Mouse (Mus musculus) stomach, embryonic 15.5 days (tissue): Measurements from ENCODE around the gene Dars. TPM values are rescaled to one million over a fixed set of nuclear protein-coding genes. Genes with fewer than 3 reads are reported as not detected.

Source experiments
- ATAC-seq: fragments of 200-750 bp; cut with Nextera tagmentation; 2 replicates; pipeline ENCODE4 v1.8.0; 2017; ENCODE audit warnings: low read depth, moderate number of reproducible peaks, moderate TSS enrichment; ENCODE audit not compliant: insufficient read depth, low FRiP score
- H3K27ac ChIP-seq: fragments of 300-500 bp; sonication (generic); 2 replicates; pipeline ENCODE4 v1.5.1; 2015; ENCODE audit warnings: mild to moderate bottlenecking, inconsistent platforms
- H3K27me3 ChIP-seq: fragments of 300-500 bp; sonication (generic); replicated peaks from 2 replicates; pipeline ENCODE4 v1.6.1; 2015; ENCODE audit warnings: inconsistent platforms
- H3K36me3 ChIP-seq: fragments of 300-500 bp; sonication (generic); 2 replicates; pipeline ENCODE4 v1.6.1; 2015; ENCODE audit warnings: inconsistent platforms
- H3K4me1 ChIP-seq: fragments of 300-500 bp; sonication (generic); 2 replicates; pipeline ENCODE4 v1.6.1; 2015; ENCODE audit warnings: inconsistent platforms
- H3K4me2 ChIP-seq: fragments of 300-500 bp; sonication (generic); 2 replicates; pipeline ENCODE4 v1.6.1; 2015; ENCODE audit warnings: mild to moderate bottlenecking, inconsistent platforms
- H3K4me3 ChIP-seq: fragments of 300-500 bp; sonication (generic); replicated peaks from 2 replicates; pipeline ENCODE4 v1.5.1; 2015; ENCODE audit warnings: inconsistent platforms
- H3K9ac ChIP-seq: fragments of 300-500 bp; sonication (generic); 2 replicates; pipeline ENCODE4 v1.6.1; 2015; ENCODE audit warnings: inconsistent platforms
- H3K9me3 ChIP-seq: fragments of 300-500 bp; sonication (generic); 2 replicates; pipeline ENCODE4 v1.6.1; 2016; ENCODE audit warnings: inconsistent platforms
- WGBS: fragments of 180-500 bp; shearing (Covaris S2); methylation state at CpG from one replicate; pipeline ENCODE4 v1.1.7; 2015; 5-methylcytosine and 5-hydroxymethylcytosine counted together
- polyA plus RNA-seq: library from polyadenylated mRNA; unstranded; fragments of >200 nt; fragmentation: Nextera tagmentation; extraction: Ambion mirVana; gene quantifications from 2 replicates; pipeline ENCODE4 v1.2.1, GENCODE M21; 2015

Gene Dars
- polyA plus RNA-seq, 1 experiment from 2014 or later, result 157 TPM

DNA sequence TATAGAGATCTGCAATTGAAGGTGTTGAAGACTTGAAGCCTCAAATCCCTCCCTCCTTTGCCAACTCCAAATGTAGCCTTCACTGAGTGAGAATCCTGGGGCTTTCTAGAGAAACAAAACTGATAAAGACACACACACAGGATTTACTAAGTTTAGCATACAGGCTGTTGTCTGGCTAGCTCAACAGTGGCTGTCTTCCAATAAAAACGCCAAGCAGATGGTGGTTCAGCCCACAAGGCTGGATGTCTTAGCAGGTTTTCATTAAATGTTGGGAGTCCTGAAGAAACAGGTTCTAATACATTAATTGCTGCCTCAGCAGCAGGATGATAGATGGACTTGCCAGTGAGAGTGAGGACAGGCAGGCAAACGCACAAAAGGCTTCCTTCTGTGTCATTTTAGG lies 56.6 kb downstream of the Dars start:
- H3K4me3 ChIP-seq, result no peak overlapping the region
- no peaks in the 10 kb centered on the region for H3K27me3 ChIP-seq
- H3K9me3 ChIP-seq, result no peaks in the 10 kb centered on the region
- whole genome bisulfite sequencing, result 63% methylated on average over 2 of the region's 2 CpGs
- H3K36me3 ChIP-seq, result peaks cover 20% of the 10 kb centered on the region
- H3K4me2 ChIP-seq, result no peak overlapping the region
- no peak overlapping the region for H3K9ac ChIP-seq
- no peak for ATAC-seq
- H3K27ac ChIP-seq, result no peak overlapping the region
- H3K4me1 ChIP-seq, result peaks cover 14% of the 10 kb centered on the region; the same call in 1 of the 2 replicates

DNA sequence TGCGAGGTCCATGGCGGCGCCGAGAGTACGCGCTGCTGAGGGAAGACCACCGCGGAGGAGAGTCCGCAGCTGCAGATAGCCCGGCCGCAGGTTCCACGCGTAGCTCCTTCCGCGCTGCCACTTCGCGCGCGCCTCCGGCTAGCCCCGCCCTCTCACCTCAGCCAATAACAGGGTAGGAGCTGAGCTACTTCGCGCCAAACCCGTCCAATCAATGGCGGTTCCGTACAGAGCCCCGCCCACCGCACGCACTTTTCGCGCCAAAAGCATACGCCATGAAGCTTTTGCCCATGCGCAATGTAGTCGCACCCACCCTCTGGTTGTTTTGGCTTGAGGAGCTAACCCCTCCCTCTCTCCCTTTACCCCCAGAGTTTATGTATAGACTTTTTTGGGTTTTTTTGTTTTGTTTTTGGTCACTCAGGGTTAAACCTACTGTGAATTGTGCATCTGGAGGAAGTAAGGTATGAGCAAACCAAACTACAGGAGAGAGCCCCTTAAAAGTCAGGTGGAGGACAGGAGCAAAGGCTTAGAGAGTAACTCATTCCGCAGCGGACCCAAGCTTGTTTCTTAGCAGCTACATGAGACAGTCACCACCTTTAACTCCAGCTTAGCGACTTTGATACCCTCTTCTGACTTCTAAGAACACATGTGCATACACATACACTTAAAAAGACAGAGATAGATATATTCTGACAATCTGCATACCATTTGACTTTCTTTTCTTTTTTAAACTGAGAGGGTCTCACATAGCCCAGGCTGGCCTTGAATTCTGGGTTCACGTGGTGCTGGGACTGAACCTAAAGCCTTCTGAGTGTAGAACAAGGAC lies 57.4 kb downstream of the Dars start, which contains the start of gene Mcm6:
TSS of gene Mcm6 (minus strand) at position 111 of the 823 bp plus-strand sequence.
- peaks cover 17% of the 10 kb centered on the region for H3K36me3 ChIP-seq
- no peaks in the 10 kb centered on the region for H3K9me3 ChIP-seq
- peak within 1 kb of the TSS; percentile 95 for H3K27ac ChIP-seq
- peak within 1 kb of the TSS; percentile 86 for H3K9ac ChIP-seq
- peak; percentile 97 for ATAC-seq
- H3K4me2 ChIP-seq, result peak within 1 kb of the TSS; percentile 51
- no peaks in the 10 kb centered on the region for H3K27me3 ChIP-seq
- WGBS, result 2% methylated on average over 38 of the region's 38 CpGs
- H3K4me1 ChIP-seq, result peaks cover 14% of the 10 kb centered on the region; the same call in 1 of the 2 replicates
- peak within 1 kb of the TSS; percentile 86 for H3K4me3 ChIP-seq

DNA sequence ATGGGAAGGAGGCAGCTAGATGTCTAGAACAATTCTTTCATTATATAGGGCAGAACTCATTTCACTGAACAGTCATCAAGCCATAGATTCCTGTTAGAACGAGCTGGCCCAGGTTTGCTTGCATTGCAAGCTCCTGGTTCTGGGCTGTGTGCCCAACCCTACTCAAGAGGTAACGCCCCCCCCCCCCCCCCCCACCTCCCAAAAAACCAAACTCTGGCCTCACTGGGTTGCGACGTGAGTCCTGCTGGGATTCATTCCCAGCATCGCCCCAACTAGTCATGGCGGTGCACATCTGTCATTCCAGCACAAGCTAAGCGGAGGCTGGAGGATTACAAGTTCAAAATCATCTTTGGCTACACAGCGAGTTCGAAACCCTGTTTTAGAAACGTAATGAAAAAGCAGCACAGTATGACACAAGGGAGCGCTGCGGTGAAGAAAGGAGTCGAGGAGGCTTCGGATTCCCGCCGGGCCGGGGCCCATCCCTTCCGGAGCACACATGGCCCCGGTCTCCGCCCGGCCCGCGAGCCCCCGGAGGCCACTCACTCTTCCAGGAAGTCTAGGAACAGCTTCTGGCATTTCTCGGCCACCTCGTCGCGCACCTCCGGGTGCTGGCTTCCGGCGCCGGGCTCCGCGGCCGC lies 58.1 kb downstream of the Dars start:
- Histone ChIP-seq H3K27ac (peak overlapping the region; percentile 95), H3K4me2 (peak overlapping the region; percentile 51), H3K4me3 (peak overlapping the region; percentile 86), H3K9ac (peak overlapping the region; percentile 86), H3K27me3 (no peaks in the 10 kb centered on the region), H3K4me1 (peaks cover 14% of the 10 kb centered on the region; the same call in 1 of the 2 replicates), H3K9me3 (no peaks in the 10 kb centered on the region), H3K36me3 (peaks cover 17% of the 10 kb centered on the region)
- peak; percentile 74 for ATAC-seq
- under 1% methylated on average over 35 of the region's 35 CpGs for WGBS

DNA sequence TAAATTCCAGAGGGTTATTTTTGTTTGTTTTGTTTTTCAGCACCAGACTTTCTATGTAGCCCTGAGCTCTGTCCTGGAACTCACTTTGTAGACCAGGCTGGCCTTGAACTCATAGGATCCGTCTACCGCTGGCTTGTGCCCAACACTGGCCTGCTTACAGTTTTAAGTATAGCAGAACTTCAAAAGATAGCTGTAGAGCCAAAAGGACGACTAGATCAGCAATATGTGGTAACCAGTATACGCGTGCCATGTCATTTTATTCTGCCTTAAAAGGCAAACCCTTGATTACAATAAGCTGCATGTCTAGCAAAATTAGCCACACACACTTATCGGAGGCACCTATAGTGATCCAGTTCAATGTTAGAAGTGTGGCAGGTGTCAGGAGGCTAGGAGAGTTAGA lies 58.9 kb downstream of the Dars start:
- peaks cover 14% of the 10 kb centered on the region; the same call in 1 of the 2 replicates for H3K4me1 ChIP-seq
- ATAC-seq, result no peak
- H3K4me2 ChIP-seq, result peak overlapping the region; percentile 51
- H3K4me3 ChIP-seq, result peak overlapping the region; percentile 86
- WGBS, result 47% methylated on average over 6 of the region's 6 CpGs
- no peaks in the 10 kb centered on the region for H3K9me3 ChIP-seq
- peaks cover 15% of the 10 kb centered on the region for H3K36me3 ChIP-seq
- peak overlapping the region; percentile 95; the same call in 1 of the 2 replicates for H3K27ac ChIP-seq
- no peaks in the 10 kb centered on the region for H3K27me3 ChIP-seq
- H3K9ac ChIP-seq, result peak overlapping the region; percentile 22; the same call in 1 of the 2 replicates

DNA sequence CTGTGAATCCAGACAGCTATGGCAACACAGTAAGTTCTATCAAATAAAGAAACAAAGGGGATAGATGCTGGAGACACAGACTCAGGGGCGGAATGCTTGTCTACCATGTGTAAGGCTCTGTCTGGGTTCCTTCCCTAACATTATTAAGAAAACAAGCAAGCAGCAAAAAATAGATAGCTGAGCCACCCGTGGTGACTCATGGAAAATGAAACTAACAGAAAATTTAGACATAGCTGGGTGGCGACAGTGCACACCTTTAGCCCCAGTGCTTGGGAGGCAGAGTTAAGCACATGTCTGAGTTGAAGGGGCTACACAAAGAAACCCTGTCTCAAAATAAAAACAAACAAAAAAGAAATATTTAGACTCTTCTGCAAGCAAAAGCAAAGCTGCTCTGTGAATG lies 59.7 kb downstream of the Dars start:
- ATAC-seq, result no peak
- H3K27me3 ChIP-seq, result no peaks in the 10 kb centered on the region
- WGBS, result 33% methylated on average over 3 of the region's 3 CpGs
- peak overlapping the region; percentile 51 for H3K4me2 ChIP-seq
- H3K4me1 ChIP-seq, result peaks cover 14% of the 10 kb centered on the region; the same call in 1 of the 2 replicates
- H3K36me3 ChIP-seq, result peaks cover 9% of the 10 kb centered on the region; the same call in 1 of the 2 replicates
- no peak overlapping the region; the same call in 1 of the 2 replicates for H3K9ac ChIP-seq
- peak overlapping the region; percentile 95; the same call in 1 of the 2 replicates for H3K27ac ChIP-seq
- no peaks in the 10 kb centered on the region for H3K9me3 ChIP-seq
- peak overlapping the region; percentile 86 for H3K4me3 ChIP-seq

DNA sequence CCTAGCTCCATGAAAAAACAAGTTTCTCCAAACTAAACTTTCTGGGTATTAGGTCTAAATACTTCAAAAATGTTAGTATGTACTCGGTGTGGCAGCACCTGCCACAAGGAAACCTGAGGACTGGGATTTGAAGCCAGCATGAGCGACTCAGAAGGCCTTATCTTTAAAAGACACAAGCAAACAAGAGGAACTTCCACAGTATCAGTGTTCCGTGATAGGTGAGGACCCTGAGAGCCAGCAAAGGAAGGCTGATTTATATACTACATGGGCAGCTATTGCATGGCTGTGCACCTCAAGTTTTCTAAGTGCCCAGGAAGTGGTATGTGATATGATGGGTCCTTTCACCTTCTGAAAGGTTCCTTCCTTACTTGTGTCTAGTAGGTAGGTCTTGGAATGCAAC lies 64.1 kb downstream of the Dars start:
- no peak overlapping the region for H3K9ac ChIP-seq
- no peak for ATAC-seq
- peaks cover 23% of the 10 kb centered on the region; the same call in 1 of the 2 replicates for H3K36me3 ChIP-seq
- H3K4me3 ChIP-seq, result no peak overlapping the region
- H3K27me3 ChIP-seq, result no peaks in the 10 kb centered on the region
- no peak overlapping the region for H3K27ac ChIP-seq
- H3K4me2 ChIP-seq, result no peak overlapping the region
- H3K4me1 ChIP-seq, result peaks cover 9% of the 10 kb centered on the region; the same call in 1 of the 2 replicates
- WGBS, result 73% methylated on average over 3 of the region's 3 CpGs
- H3K9me3 ChIP-seq, result no peaks in the 10 kb centered on the region

DNA sequence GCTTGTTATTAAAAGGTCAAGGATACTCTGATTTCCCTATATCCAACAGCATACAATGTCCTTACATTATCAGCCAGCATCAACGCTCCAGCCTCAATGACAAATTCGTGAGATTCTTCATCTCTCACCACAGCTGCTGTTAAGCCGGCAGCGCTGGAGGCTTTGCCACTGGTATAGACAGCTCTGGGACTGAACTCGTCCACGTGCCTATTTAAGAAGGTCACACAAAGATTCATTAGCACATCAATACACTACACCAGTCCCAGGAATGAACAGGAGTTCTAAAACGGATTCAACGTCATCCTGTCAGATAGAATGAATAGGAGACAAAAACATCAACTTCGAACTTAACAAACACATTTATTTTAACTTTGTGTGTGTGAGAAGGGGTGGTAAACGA lies 72.9 kb downstream of the Dars start:
- Histone ChIP-seq H3K27me3 (no peaks in the 10 kb centered on the region), H3K4me3 (no peak overlapping the region), H3K4me2 (no peak overlapping the region), H3K27ac (no peak overlapping the region), H3K9me3 (no peaks in the 10 kb centered on the region), H3K9ac (no peak overlapping the region), H3K36me3 (peaks cover 36% of the 10 kb centered on the region), H3K4me1 (no peaks in the 10 kb centered on the region)
- ATAC-seq, result no peak
- 85% methylated on average over 10 of the region's 10 CpGs for WGBS

DNA sequence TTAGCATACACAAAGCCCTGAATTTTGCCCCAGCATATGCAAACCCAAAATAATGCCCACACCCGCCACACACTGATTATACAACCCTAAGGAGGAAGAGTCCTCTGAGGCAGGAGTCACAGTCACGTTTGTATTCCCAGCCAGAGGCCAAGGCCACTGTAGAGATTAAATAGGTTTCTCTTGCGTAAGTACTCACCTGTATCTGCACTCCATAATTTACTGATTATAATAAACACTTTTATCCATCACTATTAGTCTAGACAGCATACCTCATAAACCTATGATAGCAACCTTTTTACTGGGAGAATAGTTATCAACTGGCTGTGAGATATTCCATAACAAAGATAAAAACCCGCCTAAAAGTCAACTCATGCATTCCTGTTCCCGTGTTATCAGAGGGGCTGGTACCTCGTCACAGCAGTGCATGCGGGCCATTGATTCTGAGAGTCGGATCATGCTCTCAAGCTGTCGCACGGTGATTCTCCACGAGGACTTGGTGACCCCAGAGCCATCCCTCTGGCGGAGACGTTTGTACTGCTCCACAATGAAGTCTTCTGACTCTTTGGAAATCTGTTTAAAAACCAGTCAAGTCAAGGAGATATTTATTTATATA lies 79.4 kb downstream of the Dars start:
- Histone ChIP-seq H3K9ac (no peak overlapping the region), H3K4me3 (no peak overlapping the region), H3K36me3 (peaks cover 48% of the 10 kb centered on the region), H3K4me2 (no peak overlapping the region), H3K4me1 (no peaks in the 10 kb centered on the region), H3K9me3 (no peaks in the 10 kb centered on the region), H3K27ac (no peak overlapping the region), H3K27me3 (no peaks in the 10 kb centered on the region)
- WGBS, result 80% methylated on average over 13 of the region's 13 CpGs
- ATAC-seq, result no peak

DNA sequence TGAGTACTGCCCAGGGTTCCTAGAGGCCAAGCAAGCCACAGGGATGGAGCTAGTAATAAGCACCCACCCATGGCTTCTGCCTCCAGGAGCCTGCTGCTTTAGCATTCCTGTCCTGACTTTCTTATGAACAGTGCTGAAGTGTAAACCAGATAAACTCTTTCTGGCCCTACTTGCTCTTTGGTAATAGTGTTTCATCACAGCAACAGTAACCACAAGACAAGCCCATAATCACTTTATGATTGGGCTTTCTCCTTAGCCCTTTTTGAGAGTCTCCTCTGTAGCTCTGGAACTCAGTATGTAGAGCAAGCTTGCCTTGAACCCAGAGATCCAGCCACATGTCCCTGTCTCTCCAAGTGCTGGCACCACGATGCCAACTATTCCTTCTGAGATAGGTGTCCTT lies 86.9 kb downstream of the Dars start:
- Histone ChIP-seq H3K4me1 (no peaks in the 10 kb centered on the region), H3K4me2 (no peak overlapping the region), H3K4me3 (no peak overlapping the region), H3K27me3 (no peaks in the 10 kb centered on the region), H3K9ac (no peak overlapping the region), H3K27ac (no peak overlapping the region), H3K36me3 (peaks cover 49% of the 10 kb centered on the region), H3K9me3 (no peaks in the 10 kb centered on the region)
- WGBS, result 91% methylated on average over 1 of the region's 1 CpGs
- no peak for ATAC-seq

DNA sequence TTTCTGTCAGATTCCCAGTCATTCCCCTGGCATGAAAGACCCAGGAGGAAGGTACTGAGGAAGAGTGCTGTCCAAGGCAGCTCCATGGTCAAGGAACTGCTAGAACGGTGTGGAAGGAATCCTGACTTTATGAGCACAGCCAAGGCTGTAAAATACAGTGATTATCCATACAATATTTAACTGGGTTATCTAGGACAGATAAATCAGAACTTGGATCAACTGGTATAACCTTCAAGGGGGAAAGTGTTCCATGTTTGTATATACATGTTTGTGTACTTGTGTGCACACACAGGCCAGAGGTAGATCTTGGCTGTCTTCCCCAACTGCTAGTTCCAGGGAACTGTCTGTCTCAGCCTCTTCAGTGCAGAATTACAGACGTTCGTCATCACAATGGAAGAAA lies 89.0 kb downstream of the Dars start, which contains the start of gene Lct:
TSS of gene Lct (minus strand) at position 101 of the 400 bp plus-strand sequence.
- peaks cover 29% of the 10 kb centered on the region for H3K36me3 ChIP-seq
- H3K4me3 ChIP-seq, result no peak within 1 kb of the TSS
- H3K4me2 ChIP-seq, result no peak within 1 kb of the TSS
- no peak for ATAC-seq
- H3K27ac ChIP-seq, result no peak within 1 kb of the TSS
- no peaks in the 10 kb centered on the region for H3K9me3 ChIP-seq
- no peaks in the 10 kb centered on the region for H3K4me1 ChIP-seq
- WGBS, result 84% methylated on average over 3 of the region's 3 CpGs
- H3K9ac ChIP-seq, result no peak within 1 kb of the TSS
- H3K27me3 ChIP-seq, result no peaks in the 10 kb centered on the region

DNA sequence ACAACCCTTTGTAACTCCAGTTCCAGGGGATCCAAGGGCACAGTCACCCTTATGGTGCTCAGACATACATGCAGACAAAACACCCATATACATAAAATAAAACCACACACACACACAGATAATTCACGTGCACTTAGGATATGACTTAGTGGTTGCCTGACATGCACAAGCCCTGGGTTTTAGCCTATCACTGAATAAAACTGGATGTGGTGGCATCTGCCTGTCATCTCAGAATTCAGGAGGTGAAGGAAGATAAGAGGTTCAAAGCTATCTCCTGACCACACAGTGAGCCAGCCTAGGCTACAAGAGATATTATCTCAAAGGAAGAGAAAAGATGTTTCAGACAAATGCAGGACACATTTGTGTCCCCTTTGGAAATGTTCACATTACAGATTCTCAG lies 90.0 kb downstream of the Dars start:
- 100% methylated on average over 1 of the region's 1 CpGs for WGBS
- Histone ChIP-seq H3K9ac (no peak overlapping the region), H3K9me3 (no peaks in the 10 kb centered on the region), H3K4me3 (no peak overlapping the region), H3K4me1 (no peaks in the 10 kb centered on the region), H3K27me3 (no peaks in the 10 kb centered on the region), H3K27ac (no peak overlapping the region), H3K4me2 (no peak overlapping the region), H3K36me3 (peaks cover 19% of the 10 kb centered on the region)
- no peak for ATAC-seq
